Mouse (Mus musculus): ENCODE results near the gene Btg1. TPM values are rescaled to one million over a fixed set of nuclear protein-coding genes. Genes with fewer than 3 reads are reported as not detected.
A peak's percentile ranks its signal among the peaks of the same experiment; 100 is the strongest.

The Btg1 gene
- polyA plus RNA-seq, 1 experiment from 2014 or later, result 56.8 TPM

DNA sequence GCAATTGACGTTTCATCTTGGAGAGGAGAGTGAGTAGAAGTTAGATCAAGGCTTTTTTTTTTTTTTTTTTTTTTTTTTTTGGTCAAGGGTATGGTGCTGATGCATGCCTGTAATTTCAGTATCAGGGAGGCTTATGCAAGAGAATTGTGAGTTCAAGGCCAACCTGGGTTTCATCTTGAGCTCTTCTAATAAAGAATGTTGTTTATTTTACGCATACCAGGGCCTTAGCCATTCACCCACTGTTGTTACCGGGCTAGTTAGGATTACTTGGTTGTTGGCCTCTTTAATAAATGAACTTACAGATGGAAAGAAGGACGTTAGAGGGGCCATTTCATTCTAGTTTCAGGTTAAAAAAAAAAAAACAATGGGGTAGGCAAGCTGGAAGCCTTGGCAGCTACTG, 25.2 kb downstream of the Btg1 start:
- no peak overlapping the region for H3K27ac ChIP-seq (ENCODE audit: low read length)

DNA sequence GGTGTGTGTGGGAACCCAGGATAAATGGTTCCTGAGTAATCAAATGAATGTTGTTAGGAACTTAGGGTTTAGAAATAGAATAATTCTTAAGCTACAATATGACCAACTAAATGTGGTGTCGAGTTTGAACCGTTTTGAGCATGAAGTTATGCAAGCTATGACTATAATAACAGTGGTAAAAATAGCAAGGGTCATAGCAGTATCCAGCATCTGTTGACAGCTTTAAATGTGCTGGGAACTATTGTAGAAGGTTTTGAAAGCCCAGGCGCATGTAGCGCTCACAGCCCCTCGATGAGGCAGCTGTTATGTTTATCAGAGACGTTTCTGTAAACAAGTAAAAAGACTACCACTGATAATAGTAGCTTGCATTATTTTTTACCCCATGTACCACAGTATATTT, 25.9 kb downstream of the Btg1 start:
- H3K36me3 ChIP-seq (ENCODE audit: control insufficient read depth, insufficient read depth), result no peaks in the 10 kb centered on the region
- no peak overlapping the region for H3K9ac ChIP-seq (replicated peaks; ENCODE audit: low read depth, low read length)
- no peak for ATAC-seq
- WGBS, result 77% methylated on average over 6 of the region's 6 CpGs
- no peak overlapping the region for H3K4me2 ChIP-seq (ENCODE audit: low read length)
- no peaks in the 10 kb centered on the region for H3K9me3 ChIP-seq (ENCODE audit: control insufficient read depth, low read length)
- no peak overlapping the region for H3K27ac ChIP-seq (ENCODE audit: low read length)
- H3K4me3 ChIP-seq (replicated peaks; ENCODE audit: low read length), result no peak overlapping the region
- H3K27me3 ChIP-seq (replicated peaks; ENCODE audit: control insufficient read depth, insufficient read depth, low read length), result no peaks in the 10 kb centered on the region
- peaks cover 15% of the 10 kb centered on the region for H3K4me1 ChIP-seq (replicated peaks; ENCODE audit: control insufficient read depth, insufficient read depth, low read length)

More for the DNA sequence above, 25.2 kb downstream of the Btg1 start:
- Histone ChIP-seq H3K9ac (replicated peaks; ENCODE audit: low read depth, low read length) (no peak overlapping the region), H3K9me3 (ENCODE audit: control insufficient read depth, low read length) (no peaks in the 10 kb centered on the region), H3K4me1 (replicated peaks; ENCODE audit: control insufficient read depth, insufficient read depth, low read length) (peaks cover 10% of the 10 kb centered on the region), H3K36me3 (ENCODE audit: control insufficient read depth, insufficient read depth) (no peaks in the 10 kb centered on the region), H3K4me3 (replicated peaks; ENCODE audit: low read length) (no peak overlapping the region), H3K27me3 (replicated peaks; ENCODE audit: control insufficient read depth, insufficient read depth, low read length) (no peaks in the 10 kb centered on the region), H3K4me2 (ENCODE audit: low read length) (no peak overlapping the region)
- ATAC-seq, result no peak
- 72% methylated on average over 4 of the region's 4 CpGs for WGBS

DNA sequence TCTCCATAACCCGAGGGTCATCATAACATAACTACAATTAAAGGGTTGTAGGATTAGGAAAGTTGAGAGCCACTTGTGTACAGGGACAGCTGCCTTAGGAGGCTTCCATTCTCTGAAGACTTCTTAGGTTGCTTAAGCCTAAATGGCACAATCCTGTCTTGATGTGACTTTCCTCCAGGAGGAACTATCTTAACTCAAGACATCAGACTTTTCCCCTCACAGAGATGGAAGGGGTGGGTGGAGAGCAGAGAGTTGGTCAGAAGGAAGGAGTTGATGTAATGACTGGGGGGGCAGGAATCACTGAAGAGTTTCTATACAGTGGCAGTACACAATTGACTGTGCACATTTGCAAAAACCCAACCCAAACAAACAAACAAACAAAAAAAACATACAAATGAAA, 28.4 kb downstream of the Btg1 start:
- no peak for ATAC-seq
- 98% methylated on average over 1 of the region's 1 CpGs for WGBS

DNA sequence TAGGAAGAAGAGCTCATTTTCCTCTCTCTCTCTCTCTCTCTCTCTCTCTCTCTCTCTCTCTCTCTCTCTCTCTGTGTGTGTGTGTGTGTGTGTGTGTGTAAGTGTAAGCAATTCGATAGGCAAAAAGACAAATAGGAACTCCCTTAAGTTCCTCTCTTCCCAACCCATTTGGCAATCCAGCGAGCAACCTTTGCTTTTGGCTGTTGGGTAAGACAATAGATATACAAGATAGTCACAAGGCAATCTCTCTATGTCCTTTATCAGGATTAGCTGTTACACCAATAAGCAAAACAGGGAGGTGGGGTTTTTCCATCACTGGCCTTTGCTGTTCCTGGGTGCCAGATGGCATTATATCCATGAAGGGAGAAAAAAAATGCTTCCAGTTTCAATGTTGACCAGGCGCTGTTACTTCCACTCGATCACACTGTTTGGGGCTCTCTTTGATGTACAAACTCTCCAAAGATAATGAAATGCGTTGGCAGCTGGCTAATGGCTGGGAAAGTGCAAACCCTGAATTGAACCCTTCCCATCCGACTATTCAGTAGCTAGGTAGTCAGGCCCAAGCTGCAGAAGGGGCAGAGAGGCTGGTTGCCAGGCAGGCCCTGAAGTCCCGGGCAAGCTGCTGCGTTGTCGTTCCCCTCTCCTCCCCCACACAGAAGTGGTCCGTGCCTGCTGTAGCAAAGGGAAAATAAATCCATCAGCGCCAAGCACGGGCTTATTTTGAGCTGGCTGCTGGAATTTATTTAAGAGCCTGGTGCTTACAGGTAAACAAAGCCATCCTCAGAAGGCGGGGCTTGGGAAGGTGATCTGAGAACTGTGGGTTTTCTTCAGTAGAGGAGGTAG, 29.4 kb downstream of the Btg1 start:
- H3K36me3 ChIP-seq (ENCODE audit: control insufficient read depth, insufficient read depth), result no peaks in the 10 kb centered on the region
- H3K27ac ChIP-seq (ENCODE audit: low read length), result peak overlapping the region; percentile 43
- no peaks in the 10 kb centered on the region for H3K9me3 ChIP-seq (ENCODE audit: control insufficient read depth, low read length)
- ATAC-seq, result peak; percentile 97
- no peak overlapping the region; the same call in 1 of the 2 replicates for H3K9ac ChIP-seq (replicated peaks; ENCODE audit: low read depth, low read length)
- peak overlapping the region; percentile 27 for H3K4me2 ChIP-seq (ENCODE audit: low read length)
- 4% methylated on average over 13 of the region's 13 CpGs for WGBS
- H3K4me1 ChIP-seq (replicated peaks; ENCODE audit: control insufficient read depth, insufficient read depth, low read length), result peaks cover 17% of the 10 kb centered on the region
- H3K4me3 ChIP-seq (replicated peaks; ENCODE audit: low read length), result no peak overlapping the region
- no peaks in the 10 kb centered on the region for H3K27me3 ChIP-seq (replicated peaks; ENCODE audit: control insufficient read depth, insufficient read depth, low read length)

More for the DNA sequence above, 28.4 kb downstream of the Btg1 start:
- H3K9me3 ChIP-seq (ENCODE audit: control insufficient read depth, low read length), result no peaks in the 10 kb centered on the region
- H3K36me3 ChIP-seq (ENCODE audit: control insufficient read depth, insufficient read depth), result no peaks in the 10 kb centered on the region
- no peak overlapping the region for H3K27ac ChIP-seq (ENCODE audit: low read length)
- no peak overlapping the region for H3K9ac ChIP-seq (replicated peaks; ENCODE audit: low read depth, low read length)
- no peaks in the 10 kb centered on the region for H3K27me3 ChIP-seq (replicated peaks; ENCODE audit: control insufficient read depth, insufficient read depth, low read length)
- peaks cover 17% of the 10 kb centered on the region for H3K4me1 ChIP-seq (replicated peaks; ENCODE audit: control insufficient read depth, insufficient read depth, low read length)
- H3K4me3 ChIP-seq (replicated peaks; ENCODE audit: low read length), result no peak overlapping the region
- no peak overlapping the region for H3K4me2 ChIP-seq (ENCODE audit: low read length)

DNA sequence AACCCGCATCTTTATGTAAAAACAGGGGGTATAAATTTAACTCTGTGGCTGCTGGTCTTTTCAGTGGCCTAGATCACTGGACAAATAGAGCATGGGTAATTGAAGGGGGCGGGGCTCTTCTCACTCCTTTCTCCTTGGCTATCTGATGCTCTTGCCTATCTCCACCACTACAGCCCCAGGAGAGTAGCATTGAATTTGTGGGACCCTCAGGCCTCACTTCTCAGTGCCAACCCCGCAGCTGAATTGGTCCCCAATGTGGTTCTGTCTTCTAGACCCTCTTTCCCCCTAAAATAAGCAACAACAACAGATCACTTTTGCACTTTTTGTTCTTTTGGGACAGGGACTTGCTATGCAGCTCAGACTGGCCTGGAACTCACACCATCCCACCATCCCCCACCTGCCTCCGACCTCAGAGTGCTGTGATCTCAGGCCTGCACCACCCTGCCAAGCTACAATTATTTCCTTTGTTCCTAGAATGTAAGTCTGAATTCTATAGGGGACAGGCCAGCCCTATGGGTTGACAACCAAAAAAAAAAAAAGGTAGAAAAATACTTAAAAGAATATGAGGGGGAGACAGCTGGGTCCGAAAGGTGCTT, 30.2 kb downstream of the Btg1 start:
- Histone ChIP-seq H3K9me3 (ENCODE audit: control insufficient read depth, low read length) (no peaks in the 10 kb centered on the region), H3K27me3 (replicated peaks; ENCODE audit: control insufficient read depth, insufficient read depth, low read length) (no peaks in the 10 kb centered on the region), H3K4me2 (ENCODE audit: low read length) (peak overlapping the region; percentile 27), H3K9ac (replicated peaks; ENCODE audit: low read depth, low read length) (no peak overlapping the region; the same call in 1 of the 2 replicates), H3K4me3 (replicated peaks; ENCODE audit: low read length) (no peak overlapping the region), H3K27ac (ENCODE audit: low read length) (peak overlapping the region; percentile 43), H3K36me3 (ENCODE audit: control insufficient read depth, insufficient read depth) (no peaks in the 10 kb centered on the region), H3K4me1 (replicated peaks; ENCODE audit: control insufficient read depth, insufficient read depth, low read length) (peaks cover 17% of the 10 kb centered on the region)
- WGBS, result 32% methylated on average over 5 of the region's 5 CpGs
- ATAC-seq, result peak; percentile 46

DNA sequence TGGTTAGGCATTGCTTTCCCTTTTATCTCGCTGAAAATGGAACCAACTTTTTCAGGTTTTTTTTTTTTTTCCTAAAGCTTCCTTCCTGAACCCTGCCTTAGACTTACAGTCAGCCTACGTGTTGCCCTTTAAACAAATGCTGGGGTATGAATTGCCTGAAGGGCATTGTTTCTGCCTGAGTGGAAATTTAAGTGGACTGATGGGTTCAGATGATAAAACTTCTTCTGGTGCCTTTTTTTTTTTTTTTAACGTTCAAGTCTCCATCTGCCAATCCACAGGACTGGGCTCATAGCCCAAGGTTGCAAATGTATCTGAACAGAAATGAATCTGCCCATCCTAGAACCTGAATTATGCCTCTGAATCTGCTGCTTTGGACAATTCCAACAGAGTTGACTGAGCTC, 31.4 kb downstream of the Btg1 start:
- H3K4me1 ChIP-seq (replicated peaks; ENCODE audit: control insufficient read depth, insufficient read depth, low read length), result peaks cover 17% of the 10 kb centered on the region
- no peak overlapping the region for H3K4me3 ChIP-seq (replicated peaks; ENCODE audit: low read length)
- H3K9ac ChIP-seq (replicated peaks; ENCODE audit: low read depth, low read length), result no peak overlapping the region
- 49% methylated on average over 3 of the region's 3 CpGs for WGBS
- ATAC-seq, result no peak
- no peaks in the 10 kb centered on the region for H3K9me3 ChIP-seq (ENCODE audit: control insufficient read depth, low read length)
- no peaks in the 10 kb centered on the region for H3K27me3 ChIP-seq (replicated peaks; ENCODE audit: control insufficient read depth, insufficient read depth, low read length)
- no peaks in the 10 kb centered on the region for H3K36me3 ChIP-seq (ENCODE audit: control insufficient read depth, insufficient read depth)
- H3K4me2 ChIP-seq (ENCODE audit: low read length), result no peak overlapping the region
- H3K27ac ChIP-seq (ENCODE audit: low read length), result no peak overlapping the region

DNA sequence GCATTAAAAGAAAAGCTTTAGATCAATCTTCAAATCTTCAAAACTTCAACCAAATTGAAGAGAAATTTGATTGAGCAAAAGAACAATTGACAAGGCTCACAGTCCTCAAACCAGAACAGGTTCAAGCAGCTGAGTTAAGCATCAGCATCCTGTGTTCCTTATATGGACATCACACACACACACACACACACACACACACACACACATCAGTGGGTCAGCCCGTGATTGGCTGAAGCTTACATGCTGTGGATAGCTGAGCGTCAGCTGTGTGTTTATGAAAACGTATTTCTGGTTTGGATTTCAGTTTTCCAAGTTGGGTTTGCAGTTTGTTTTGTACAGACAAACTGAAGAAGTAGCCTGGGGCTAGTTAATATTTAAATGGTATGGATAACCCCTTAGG, 32.7 kb downstream of the Btg1 start:
- H3K4me2 ChIP-seq (ENCODE audit: low read length), result no peak overlapping the region
- H3K27ac ChIP-seq (ENCODE audit: low read length), result no peak overlapping the region
- peaks cover 17% of the 10 kb centered on the region for H3K4me1 ChIP-seq (replicated peaks; ENCODE audit: control insufficient read depth, insufficient read depth, low read length)
- no peaks in the 10 kb centered on the region for H3K9me3 ChIP-seq (ENCODE audit: control insufficient read depth, low read length)
- H3K36me3 ChIP-seq (ENCODE audit: control insufficient read depth, insufficient read depth), result no peaks in the 10 kb centered on the region
- no peak for ATAC-seq
- WGBS, result 85% methylated on average over 3 of the region's 3 CpGs
- no peaks in the 10 kb centered on the region for H3K27me3 ChIP-seq (replicated peaks; ENCODE audit: control insufficient read depth, insufficient read depth, low read length)
- H3K4me3 ChIP-seq (replicated peaks; ENCODE audit: low read length), result no peak overlapping the region
- H3K9ac ChIP-seq (replicated peaks; ENCODE audit: low read depth, low read length), result no peak overlapping the region

DNA sequence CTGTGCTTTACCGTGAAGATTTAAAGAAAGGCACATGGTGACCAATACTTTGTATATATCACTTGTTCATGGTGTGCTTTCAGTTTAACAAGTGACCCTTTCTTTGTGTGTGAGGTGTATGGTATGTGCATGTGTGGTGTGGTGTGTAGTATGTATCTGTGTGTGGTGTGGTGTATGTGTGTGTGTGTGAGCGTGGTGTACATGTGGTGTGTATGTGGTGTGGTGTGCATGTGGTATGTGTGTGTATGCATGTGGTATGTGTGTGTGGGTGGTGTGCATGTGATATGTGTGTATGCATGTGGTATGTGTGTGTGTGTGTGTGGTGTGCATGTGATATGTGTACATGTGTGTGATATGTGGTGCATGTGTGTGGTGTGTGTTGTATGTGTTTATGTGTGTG, 35.6 kb downstream of the Btg1 start:
- Histone ChIP-seq H3K9me3 (ENCODE audit: control insufficient read depth, low read length) (no peaks in the 10 kb centered on the region), H3K4me1 (replicated peaks; ENCODE audit: control insufficient read depth, insufficient read depth, low read length) (peaks cover 3% of the 10 kb centered on the region), H3K9ac (replicated peaks; ENCODE audit: low read depth, low read length) (no peak overlapping the region), H3K36me3 (ENCODE audit: control insufficient read depth, insufficient read depth) (no peaks in the 10 kb centered on the region), H3K4me2 (ENCODE audit: low read length) (no peak overlapping the region), H3K27ac (ENCODE audit: low read length) (no peak overlapping the region), H3K27me3 (replicated peaks; ENCODE audit: control insufficient read depth, insufficient read depth, low read length) (no peaks in the 10 kb centered on the region), H3K4me3 (replicated peaks; ENCODE audit: low read length) (no peak overlapping the region)
- no peak for ATAC-seq
- WGBS, result 61% methylated on average over 2 of the region's 2 CpGs

DNA sequence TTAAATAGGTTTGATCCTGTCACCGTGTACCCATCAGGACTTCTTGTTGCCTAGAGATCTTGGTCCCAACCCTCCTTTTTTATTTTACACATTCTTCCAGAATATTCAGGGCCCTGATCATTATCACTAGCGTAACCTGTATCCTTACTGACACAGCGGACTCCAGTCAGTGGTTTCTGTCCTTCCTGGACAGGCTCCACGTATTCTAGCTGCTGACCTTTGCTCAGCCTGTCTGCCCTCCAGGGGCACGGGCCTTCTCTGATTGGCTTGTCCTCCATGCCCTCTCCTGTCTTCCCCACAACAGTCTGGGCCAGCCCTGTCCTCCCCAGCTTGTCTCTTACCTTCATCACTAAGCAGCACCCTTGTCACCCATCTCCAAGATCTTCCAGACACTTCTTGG, 36.2 kb downstream of the Btg1 start:
- Histone ChIP-seq H3K27me3 (replicated peaks; ENCODE audit: control insufficient read depth, insufficient read depth, low read length) (no peaks in the 10 kb centered on the region), H3K4me2 (ENCODE audit: low read length) (no peak overlapping the region), H3K36me3 (ENCODE audit: control insufficient read depth, insufficient read depth) (no peaks in the 10 kb centered on the region), H3K4me1 (replicated peaks; ENCODE audit: control insufficient read depth, insufficient read depth, low read length) (0 out of 2 replicates have a peak, but pooled peaks cover 2% of the 10 kb centered on the region), H3K4me3 (replicated peaks; ENCODE audit: low read length) (no peak overlapping the region), H3K9me3 (ENCODE audit: control insufficient read depth, low read length) (no peaks in the 10 kb centered on the region), H3K9ac (replicated peaks; ENCODE audit: low read depth, low read length) (no peak overlapping the region), H3K27ac (ENCODE audit: low read length) (no peak overlapping the region)
- no peak for ATAC-seq
- 92% methylated on average over 5 of the region's 5 CpGs for WGBS
